Mouse (Mus musculus): ENCODE measurements around the gene Tpgs1. TPM values are rescaled to one million over a fixed set of nuclear protein-coding genes. Genes with fewer than 3 reads are reported as not detected.
A peak's percentile ranks its signal among the peaks of the same experiment; 100 is the strongest.

The Tpgs1 gene
- total and polyA plus RNA-seq, 3 experiments: 42.0 to 58.9 (median 42.8) TPM

- 0 out of 4 replicates have a peak, but pooled peaks cover 0 to 2% of the 10 kb centered on the region in 2 experiments for H3K4me1 ChIP-seq (ENCODE audit: control insufficient read depth in 1 of 2, insufficient read depth in 2 of 2)
- no peak overlapping the region for H3K27ac ChIP-seq (ENCODE audit: insufficient read depth, low read depth)
- no peak overlapping the region for H3K9ac ChIP-seq (ENCODE audit: insufficient read depth, low read depth)
- in situ Hi-C loops (cut with MboI; ENCODE audit: low pct_ligation_motif_present, low pct_unique_long_range_greater_than_20kb, low sequenced_read_pairs) (no loop called here), dilution Hi-C loops (cut with MboI; ENCODE audit: extremely low pct_ligation_motif_present, extremely low pct_unique_long_range_greater_than_20kb, low sequenced_read_pairs) (no loop called here)
- no peaks in the 10 kb centered on the region for H3K36me3 ChIP-seq (replicated peaks in 1 of 2; ENCODE audit: control insufficient read depth in 1 of 2, insufficient read depth in 1 of 2, low read length in 1 of 2)
- peaks cover 82% of the 10 kb centered on the region for H3K27me3 ChIP-seq (replicated peaks)
- no peak for DNase-seq (ENCODE audit: extremely low read depth)
- TF ChIP-seq MAX (IDR thresholded peaks at IDR 0.05; ENCODE audit: low read length): 0 out of 2 replicates have a peak, but pooled peaks have one; percentile 21
- no peak for TF ChIP-seq NELFE (IDR thresholded peaks at IDR 0.05; ENCODE audit: low read depth, low read length)
- no peak overlapping the region for H3K4me3 ChIP-seq (replicated peaks in 1 of 3; ENCODE audit: low read depth in 2 of 3, low read length in 2 of 3, poor library complexity in 1 of 3)
- H3K4me2 ChIP-seq (ENCODE audit: insufficient read depth, low read depth, poor library complexity, severe bottlenecking): no peak overlapping the region
- H3K9me3 ChIP-seq (replicated peaks; ENCODE audit: low read length): peaks cover 5% of the 10 kb centered on the region
- H3K79me2 ChIP-seq (replicated peaks; ENCODE audit: control insufficient read depth, extremely low read depth, insufficient read depth, poor library complexity, severe bottlenecking): no peaks in the 10 kb centered on the region
These were observed 36.0 kb upstream of the Tpgs1 start for GRCm38 (mm10) chr10:79633006-79633777.

DNA sequence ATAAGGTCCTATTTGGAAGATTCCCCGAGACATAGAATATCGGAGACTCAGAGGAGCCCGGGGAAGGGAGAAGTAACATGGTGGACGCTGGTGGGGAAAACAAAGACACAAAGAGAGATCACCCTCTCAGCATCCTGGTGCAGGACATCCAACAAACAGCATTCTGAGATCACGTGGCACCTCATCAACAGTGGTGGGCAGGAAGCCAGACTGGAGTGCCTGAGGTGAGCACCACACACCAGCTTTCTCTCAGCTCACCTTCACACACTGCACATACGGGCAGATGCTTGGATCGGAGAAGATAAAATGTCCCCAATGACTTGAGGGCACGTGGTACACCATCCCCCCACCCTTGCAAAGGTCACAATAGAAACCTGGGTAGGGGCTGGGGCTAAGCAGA is 32.9 kb upstream of the Tpgs1 start:
- H3K27ac ChIP-seq (ENCODE audit: insufficient read depth, low read depth): no peak overlapping the region
- DNase-seq (ENCODE audit: extremely low read depth): no peak
- no peaks in the 10 kb centered on the region for H3K79me2 ChIP-seq (replicated peaks; ENCODE audit: control insufficient read depth, extremely low read depth, insufficient read depth, poor library complexity, severe bottlenecking)
- H3K4me2 ChIP-seq (ENCODE audit: insufficient read depth, low read depth, poor library complexity, severe bottlenecking): no peak overlapping the region
- no peaks in the 10 kb centered on the region for H3K36me3 ChIP-seq (replicated peaks in 1 of 2; ENCODE audit: control insufficient read depth in 1 of 2, insufficient read depth in 1 of 2, low read length in 1 of 2)
- no peaks in the 10 kb centered on the region for H3K9me3 ChIP-seq (replicated peaks; ENCODE audit: low read length)
- dilution Hi-C loops (cut with MboI; ENCODE audit: extremely low pct_ligation_motif_present, extremely low pct_unique_long_range_greater_than_20kb, low sequenced_read_pairs): no loop called here
- no peak overlapping the region for H3K4me3 ChIP-seq (replicated peaks in 1 of 3; ENCODE audit: low read depth in 2 of 3, low read length in 2 of 3, poor library complexity in 1 of 3)
- H3K9ac ChIP-seq (ENCODE audit: insufficient read depth, low read depth): no peak overlapping the region
- H3K4me1 ChIP-seq (ENCODE audit: control insufficient read depth in 1 of 2, insufficient read depth in 2 of 2): 0 out of 4 replicates have a peak, but pooled peaks cover 0 to 2% of the 10 kb centered on the region in 2 experiments
- in situ Hi-C loops (cut with MboI; ENCODE audit: low pct_ligation_motif_present, low pct_unique_long_range_greater_than_20kb, low sequenced_read_pairs): no loop called here
- peaks cover 69% of the 10 kb centered on the region for H3K27me3 ChIP-seq (replicated peaks)
- TF ChIP-seq HCFC1 (IDR thresholded peaks at IDR 0.05; ENCODE audit: low read depth, low read length) (no peak), PAX5 (IDR thresholded peaks at IDR 0.05; ENCODE audit: low read length) (no peak), POLR2AphosphoS2 (IDR thresholded peaks at IDR 0.05; ENCODE audit: low read depth, low read length) (no peak), ZKSCAN1 (IDR thresholded peaks at IDR 0.05; ENCODE audit: borderline replicate concordance, low read depth, low read length) (no peak), POLR2A (IDR thresholded peaks at IDR 0.05; ENCODE audit: low read depth, low read length) (no peak), UBTF (IDR thresholded peaks at IDR 0.05; ENCODE audit: low read depth, low read length) (no peak), CHD2 (IDR thresholded peaks at IDR 0.05; ENCODE audit: low read length) (no peak), ZNF384 (IDR thresholded peaks at IDR 0.05; ENCODE audit: low read depth, low read length) (no peak), ELF1 (IDR thresholded peaks at IDR 0.05; ENCODE audit: low read depth, low read length) (no peak), GABPA (IDR thresholded peaks at IDR 0.05; ENCODE audit: insufficient replicate concordance, low read depth, low read length) (no peak), SIN3A (IDR thresholded peaks at IDR 0.05; ENCODE audit: low read length) (no peak)
